31 mouse cellular contexts compared by ENCODE assay signal in the genomic region with DNA sequence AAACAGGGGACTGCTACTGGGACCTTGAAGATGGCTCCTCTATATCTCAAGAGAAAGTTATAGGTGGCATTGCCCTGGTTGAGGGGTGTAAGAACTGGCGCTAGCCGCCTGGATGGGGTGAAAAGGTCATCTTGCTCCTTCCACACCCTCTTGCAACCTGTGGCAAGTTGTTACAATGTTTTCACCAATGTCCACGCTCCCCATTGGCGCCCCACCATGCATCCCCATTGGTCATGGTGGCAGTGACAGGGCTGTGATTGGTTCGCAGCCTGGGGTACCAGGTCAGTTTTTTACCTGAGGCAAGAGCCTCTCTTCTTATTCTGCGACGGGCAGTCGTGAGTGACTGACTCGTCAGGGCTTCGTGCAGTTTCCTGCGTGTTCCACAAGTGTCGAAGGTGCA. TPM values are rescaled to one million over a fixed set of nuclear protein-coding genes. Genes with fewer than 3 reads are reported as not detected.
DNase-seq lines count a peak whose midpoint lies in the region; ATAC-seq and TF ChIP-seq lines count a peak whose summit lies in the region.
"Had no signal": no experiment of that assay in that cellular context is flagged by ENCODE, and none has a peak within 500 bp of the region (broad histone marks: within the 10 kb centered on the region; RNA-seq: fewer than 3 reads in every experiment).

No protein-coding gene starts in this region.

- no peaks in the 10 kb centered on the region for H3K36me3 ChIP-seq in kidney, embryonic 14.5 days (ENCODE audit: control insufficient read depth, insufficient read depth, low read length)
- H3K36me3 ChIP-seq: embryonic facial prominence, embryonic 13.5 days; embryonic facial prominence, embryonic 15.5 days; forebrain, embryonic 10.5 days; forebrain, embryonic 12.5 days; G1E had no signal

- ATAC-seq in kidney, embryonic 14.5 days (ENCODE audit: low FRiP score, low TSS enrichment), result no peak
- ATAC-seq: CD4-positive, CD25-positive, alpha-beta regulatory T cell, adult 4 months; forebrain, embryonic 14.5 days; forebrain, postnatal 0 days; Patski had no signal

- no peaks in the 10 kb centered on the region for H3K27me3 ChIP-seq in kidney, embryonic 14.5 days (ENCODE audit: control insufficient read depth, insufficient read depth, low read length)
- H3K27me3 ChIP-seq: CH12.LX; embryonic facial prominence, embryonic 13.5 days; embryonic facial prominence, embryonic 15.5 days; forebrain, embryonic 12.5 days; Patski had no signal

- no peak for TF ChIP-seq CTCF in gastrocnemius, adult 2 months (IDR thresholded peaks at IDR 0.05)

- intact Hi-C loops in gastrocnemius, adult 2 months (cut with DNase I), result loop anchor here (5.0 kb wide), 1 partner anchor 408 kb away; no protein-coding TSS in a partner anchor

- WGBS in kidney, embryonic 14.5 days, result 95% methylated on average over 12 of the region's 12 CpGs

- no peak overlapping the region for H3K9ac ChIP-seq in kidney, embryonic 14.5 days (ENCODE audit: low read depth, low read length)
- H3K9ac ChIP-seq: embryonic facial prominence, embryonic 13.5 days; embryonic facial prominence, embryonic 15.5 days; forebrain, embryonic 12.5 days; forebrain, postnatal 0 days had no signal

- no peak overlapping the region for H3K4me3 ChIP-seq in gastrocnemius, adult 2 months
- no peak overlapping the region for H3K4me3 ChIP-seq in kidney, embryonic 14.5 days (ENCODE audit: low read length)
- H3K4me3 ChIP-seq: embryonic facial prominence, embryonic 13.5 days; embryonic facial prominence, embryonic 15.5 days; erythroblast, embryonic 14.5 days; forebrain, embryonic 10.5 days; forebrain, embryonic 12.5 days had no signal

- H3K4me1 ChIP-seq in kidney, embryonic 14.5 days (ENCODE audit: control insufficient read depth, insufficient read depth, low read length), result no peaks in the 10 kb centered on the region
- H3K4me1 ChIP-seq: embryonic facial prominence, embryonic 15.5 days; forebrain, embryonic 12.5 days had no signal

- H3K9me3 ChIP-seq in kidney, embryonic 14.5 days (ENCODE audit: control insufficient read depth, low read length), result no peaks in the 10 kb centered on the region
- H3K9me3 ChIP-seq: embryonic facial prominence, embryonic 13.5 days; embryonic facial prominence, embryonic 15.5 days; forebrain, embryonic 10.5 days; forebrain, embryonic 12.5 days; G1E had no signal

- no peak overlapping the region for H3K27ac ChIP-seq in gastrocnemius, adult 2 months
- no peak overlapping the region for H3K27ac ChIP-seq in kidney, embryonic 14.5 days (ENCODE audit: low read depth, low read length)
- H3K27ac ChIP-seq: embryonic facial prominence, embryonic 13.5 days; embryonic facial prominence, embryonic 15.5 days; forebrain, embryonic 10.5 days; forebrain, embryonic 12.5 days had no signal

- peak; percentile 2 for DNase-seq in gastrocnemius, adult 2 months
- no peak for DNase-seq in gastrocnemius, postnatal 4 days (ENCODE audit: low spot score in 2 of 2)
- DNase-seq in ES-CJ7 (ENCODE audit: low read depth, low spot score) (peak; percentile 32), R1 (ENCODE audit: low read depth, low spot score) (peak; percentile 63)
- DNase-seq in thymus, postnatal 25 days, result no peak
- DNase-seq: adrenal gland, adult 2 months; adrenal gland, postnatal 10 days; adrenal gland, postnatal 25 days; B cell, adult 2 months; cerebellum, adult 11 months; cerebellum, adult 18-20 months; cerebellum, adult 8-10 months; cerebellum, adult 9-11 months; cerebellum, postnatal 14 days; cerebellum, postnatal 36 days; forebrain, postnatal 0 days had no signal

- H3K4me2 ChIP-seq in kidney, embryonic 14.5 days (replicated peaks; ENCODE audit: low read depth, low read length), result no peak overlapping the region
- H3K4me2 ChIP-seq: embryonic facial prominence, embryonic 13.5 days; embryonic facial prominence, embryonic 15.5 days; forebrain, embryonic 12.5 days had no signal

RNA-seq across cellular contexts. Expression of gene Stra8, which starts 0.7 kb away (rescaled TPM):
- not detected for total RNA-seq in gastrocnemius, adult 2 months (2021)
- total RNA-seq in gastrocnemius, postnatal 4 days (2021), result not detected
- not detected in 2 replicates for polyA plus RNA-seq in kidney, embryonic 14.5 days (2014; fragmentation: Nextera tagmentation; extraction: Ambion mirVana)
- total RNA-seq: adrenal gland, adult 2 months; adrenal gland, postnatal 10 days; adrenal gland, postnatal 25 days; adrenal gland, postnatal 4 days; common myeloid progenitor, adult 5-6 weeks; forebrain, postnatal 0 days had no signal
- polyA plus RNA-seq: adrenal gland, adult 2 months; brain, embryonic 14.5 days; embryonic facial prominence, embryonic 11.5 days; embryonic facial prominence, embryonic 13.5 days; embryonic facial prominence, embryonic 15.5 days; erythroblast, embryonic 14.5 days; forebrain, embryonic 10.5 days; forebrain, embryonic 12.5 days; forebrain, embryonic 14.5 days; forebrain, postnatal 0 days; G1E; Patski had no signal

RNA-seq across cellular contexts. Expression of gene Wdr91, which starts 10.0 kb away (rescaled TPM):
- 1 to 10 TPM; 5.2 to 8.0 TPM for total RNA-seq in gastrocnemius, adult 2 months (2021)
- 10 to 100 TPM; 17.5 to 18.7 TPM for total RNA-seq in gastrocnemius, postnatal 4 days (2021)
- 7.3 and 11.0 TPM in 2 replicates for polyA plus RNA-seq in kidney, embryonic 14.5 days (2014; fragmentation: Nextera tagmentation; extraction: Ambion mirVana)

RNA-seq across cellular contexts. Expression of gene Cyren, which starts 42.8 kb away (rescaled TPM):
- 1 to 10 TPM; 2.8 to 3.7 TPM for total RNA-seq in gastrocnemius, adult 2 months (2021)
- total RNA-seq in gastrocnemius, postnatal 4 days (2021), result 1 to 10 TPM; 7.9 TPM
- 13.1 and 14.2 TPM in 2 replicates for polyA plus RNA-seq in kidney, embryonic 14.5 days (2014; fragmentation: Nextera tagmentation; extraction: Ambion mirVana)

RNA-seq across cellular contexts. Expression of gene Tmem140, which starts 57.7 kb away (rescaled TPM):
- 10 to 100 TPM; 26.4 to 32.9 TPM for total RNA-seq in gastrocnemius, adult 2 months (2021)
- 1 to 10 TPM; 8.6 to 9.7 TPM for total RNA-seq in gastrocnemius, postnatal 4 days (2021)
- 0.64 and 1.0 TPM in 2 replicates for polyA plus RNA-seq in kidney, embryonic 14.5 days (2014; fragmentation: Nextera tagmentation; extraction: Ambion mirVana)
- polyA plus RNA-seq: erythroblast, embryonic 14.5 days had no signal

Comparison
In these comparisons a context has a peak if more than half of its experiments do, and no peak if none do; other contexts are left out.
1. DNase-seq: peak in gastrocnemius, adult 2 months (single experiment), ES-CJ7 (single experiment) and R1 (single experiment); none in gastrocnemius, postnatal 4 days (0 of 2) and thymus, postnatal 25 days (single experiment).